Mouse (Mus musculus) ES-E14 (cell line): ENCODE results near the gene Ppm1l.

Experiments used
- HCFC1 ChIP-seq: IDR thresholded peaks from 2 replicates; pipeline ENCODE4 v1.6.1; 2012; ENCODE audit warnings: low read length, inconsistent platforms, borderline replicate concordance; ENCODE audit not compliant: insufficient read depth
- ZNF384 ChIP-seq: IDR thresholded peaks from 2 replicates; pipeline ENCODE4 v1.6.1; 2012; ENCODE audit warnings: low read depth, low read length, inconsistent platforms

- TF ChIP-seq HCFC1 (no peak), ZNF384 (no peak)
Observed at GRCm38 (mm10) chr3:69588101-69588760, 271.6 kb downstream of the Ppm1l start.
